Mouse (Mus musculus) 3T3-L1 (cell line): ENCODE results near the gene Serac1.

Experiments
- DNase-seq: peaks from one replicate; pipeline ENCODE4 v3.0.0-alpha.2; 2015; ENCODE audit warnings: low read depth, low spot score

Gene Serac1

DNA sequence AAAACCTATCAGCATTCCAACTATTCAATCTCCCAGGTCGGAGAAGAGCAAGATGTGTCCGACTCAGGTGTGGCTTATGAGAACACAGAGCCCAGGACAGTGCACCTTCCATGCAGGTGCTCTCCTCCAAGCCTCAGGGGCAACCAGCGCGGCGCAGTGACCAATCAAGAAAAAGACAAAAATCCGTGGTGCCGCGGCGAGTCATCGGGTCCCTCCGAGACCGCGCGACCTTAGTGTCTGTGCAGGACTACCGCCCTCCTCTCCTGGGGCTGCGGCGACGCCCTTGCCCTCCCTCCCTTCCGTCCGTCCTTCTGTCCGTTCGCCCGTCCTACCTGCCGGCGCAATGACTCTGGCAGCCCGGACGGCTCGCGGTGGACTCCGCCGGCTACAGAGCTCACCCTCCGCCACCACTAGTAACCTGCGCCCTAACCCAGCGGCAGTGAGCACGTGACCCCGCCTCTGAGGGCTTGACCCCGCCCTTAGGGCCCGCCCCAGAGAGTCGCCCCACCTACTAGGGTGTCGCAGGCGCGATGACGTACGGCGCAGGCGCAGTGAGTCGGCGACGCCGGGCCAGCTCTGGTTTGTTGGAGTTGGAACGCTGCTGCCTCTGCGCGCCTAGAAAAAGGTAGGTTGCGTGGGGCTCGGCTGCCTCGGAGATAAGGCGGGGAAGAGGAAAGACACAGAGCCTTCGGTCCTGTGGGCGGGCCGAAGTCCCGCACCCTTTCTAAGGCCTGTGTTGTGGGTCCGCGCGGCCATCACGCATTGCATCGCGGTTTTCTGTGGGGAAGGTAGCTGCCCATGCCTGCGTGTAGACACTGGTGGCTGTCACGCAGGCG lies at the start of gene Serac1, which contains the start of gene Gtf2h5:
Serac1 (minus strand) TSS at position 455 of the 836 bp plus-strand sequence.
Gtf2h5 (plus strand) TSS at position 500 of the 836 bp plus-strand sequence.
- DNase-seq = peak; percentile 94

DNA sequence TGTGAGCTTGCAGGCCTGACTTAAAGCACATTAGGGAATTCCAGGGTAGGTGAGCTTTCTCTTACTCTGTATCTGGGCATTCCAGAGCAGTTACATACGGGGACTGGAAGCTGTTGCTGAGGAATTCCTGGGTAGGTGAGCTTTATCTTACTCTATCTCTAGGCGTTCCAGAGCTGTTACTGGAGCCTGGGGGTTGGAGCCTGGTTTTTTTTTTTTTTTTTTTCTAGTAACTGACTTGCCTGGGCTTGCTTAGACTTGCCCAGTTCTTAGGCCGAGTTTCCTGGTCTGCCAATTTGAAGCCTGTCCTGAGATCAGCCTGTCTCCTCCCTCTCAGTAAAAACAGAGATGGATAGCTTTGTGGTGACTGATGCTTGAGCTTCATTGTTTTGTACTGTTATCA lies 48.5 kb upstream of the Serac1 start:
- DNase-seq = peak; percentile 74

DNA sequence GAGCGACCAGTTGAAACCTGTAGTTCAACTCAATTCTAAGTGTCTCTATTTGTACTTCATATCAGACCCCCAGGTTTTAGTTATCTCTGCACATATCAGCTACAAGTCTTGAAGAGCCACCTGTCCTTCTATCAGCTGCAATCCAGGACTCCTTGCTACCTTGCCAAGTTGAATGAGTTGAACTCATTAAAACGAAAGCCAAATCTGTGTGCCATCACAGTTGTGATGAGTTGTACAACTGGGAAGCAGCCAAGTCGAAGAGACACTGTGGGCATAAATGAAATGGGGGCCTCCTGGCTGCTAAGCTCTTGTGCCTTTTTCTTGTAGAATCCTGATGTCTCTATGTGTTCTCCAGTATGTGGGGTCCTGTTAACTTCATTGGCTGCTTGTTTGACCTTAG lies 45.9 kb upstream of the Serac1 start:
- no peak for DNase-seq

DNA sequence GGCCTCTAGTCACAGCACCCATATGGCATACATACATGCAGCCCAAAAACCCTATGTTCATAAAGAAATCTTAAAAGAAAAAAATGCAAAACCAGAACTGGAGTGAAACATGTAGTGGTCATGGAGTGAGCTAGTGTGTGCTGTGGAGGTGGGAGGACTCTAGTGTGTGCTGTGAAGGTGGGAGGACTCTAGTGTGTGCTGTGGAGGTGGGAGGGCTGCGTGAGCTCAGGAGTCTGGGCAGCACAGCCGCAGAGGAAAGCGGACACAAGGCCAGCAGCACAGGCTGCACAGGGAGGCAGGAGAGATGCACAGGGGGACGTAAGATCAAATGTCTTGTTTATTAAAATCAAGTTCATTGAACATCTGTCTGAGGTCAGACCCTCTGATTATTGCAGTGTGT lies 44.2 kb upstream of the Serac1 start:
- no peak for DNase-seq

DNA sequence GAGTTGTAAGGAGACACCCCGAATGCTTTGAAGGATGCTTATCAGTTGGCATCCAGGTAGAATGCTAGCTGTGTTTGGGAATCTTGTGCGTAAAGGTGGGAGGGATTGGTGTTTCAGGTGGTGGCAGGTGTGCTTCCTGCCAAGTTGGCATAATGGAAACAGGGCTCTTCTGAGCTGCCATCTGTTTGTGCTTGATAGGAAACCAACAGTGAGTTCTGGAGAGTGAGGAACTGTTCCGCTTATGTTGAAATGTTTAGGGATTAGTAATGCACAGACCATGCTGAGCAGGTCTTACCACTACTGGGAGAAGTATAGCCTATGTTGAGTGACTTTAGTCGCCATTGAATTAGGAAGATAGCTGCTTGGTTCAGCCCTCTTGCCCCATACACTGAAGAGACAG lies 39.3 kb upstream of the Serac1 start:
- no peak for DNase-seq

DNA sequence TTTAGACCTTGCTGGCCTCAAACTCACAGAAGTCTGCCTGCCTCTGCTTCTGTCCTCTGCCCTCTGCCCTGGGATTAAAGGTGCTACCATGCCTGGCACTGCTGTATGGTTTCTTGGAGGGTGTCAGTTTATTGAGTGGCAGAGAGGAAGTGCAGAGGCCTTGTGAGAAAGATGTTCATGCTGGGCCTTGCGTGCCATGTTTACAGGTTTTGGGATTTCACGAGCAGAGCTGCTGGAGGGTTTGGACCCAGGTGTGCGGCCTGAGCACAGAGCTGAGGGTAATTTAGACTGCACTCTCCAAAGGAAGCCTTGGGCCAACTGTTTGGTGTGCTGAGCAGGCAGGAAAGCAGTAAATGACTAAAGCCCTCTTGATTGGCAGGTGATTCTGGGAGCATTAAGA lies 38.4 kb upstream of the Serac1 start:
- DNase-seq = no peak

DNA sequence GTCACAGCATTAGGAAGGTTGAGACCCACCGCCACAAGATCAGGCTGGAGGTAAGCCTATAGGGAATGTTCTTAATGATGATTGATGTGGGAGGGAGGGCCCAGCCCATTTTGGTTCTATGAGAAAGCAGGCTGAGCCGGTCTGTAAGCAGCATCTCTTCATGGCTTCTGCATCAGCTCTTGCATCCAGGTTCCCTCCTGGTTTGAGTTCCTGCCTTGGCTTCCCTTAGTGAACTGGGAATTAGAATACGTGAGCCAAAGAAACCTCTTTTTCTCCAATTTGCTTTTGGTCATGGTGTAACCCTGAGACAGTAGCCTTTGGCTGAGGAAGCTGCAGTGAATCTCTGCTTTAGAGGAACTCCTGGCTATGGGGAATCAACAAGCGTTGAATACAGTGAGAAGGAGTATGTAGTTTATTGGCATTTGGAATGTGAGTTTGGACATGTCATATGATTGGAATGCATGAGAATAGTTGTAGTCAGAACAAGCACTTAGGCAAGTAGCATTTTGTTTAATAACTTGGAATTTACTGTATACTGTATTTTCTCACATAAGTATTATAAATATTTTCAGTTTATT lies 37.7 kb upstream of the Serac1 start:
- DNase-seq = peak; percentile 87

DNA sequence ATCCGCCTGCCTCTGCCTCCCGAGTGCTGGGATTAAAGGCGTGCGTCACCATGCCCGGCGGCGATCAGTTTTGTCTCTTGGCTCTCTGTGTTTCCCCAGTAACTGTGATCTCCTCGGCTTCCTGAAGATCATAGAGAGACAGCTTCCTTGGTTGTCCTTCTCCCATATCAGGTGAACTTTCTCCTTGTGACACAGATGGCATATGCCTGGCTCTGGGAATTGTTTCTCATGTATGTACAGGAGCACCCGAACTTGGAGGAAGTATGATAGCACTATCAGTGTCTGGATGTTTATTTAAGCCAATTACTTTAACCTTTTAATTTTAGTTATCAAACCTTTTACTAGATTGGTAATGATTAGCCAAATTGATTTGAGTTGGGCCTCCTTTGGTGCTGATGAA lies 35.5 kb upstream of the Serac1 start:
- no peak for DNase-seq

DNA sequence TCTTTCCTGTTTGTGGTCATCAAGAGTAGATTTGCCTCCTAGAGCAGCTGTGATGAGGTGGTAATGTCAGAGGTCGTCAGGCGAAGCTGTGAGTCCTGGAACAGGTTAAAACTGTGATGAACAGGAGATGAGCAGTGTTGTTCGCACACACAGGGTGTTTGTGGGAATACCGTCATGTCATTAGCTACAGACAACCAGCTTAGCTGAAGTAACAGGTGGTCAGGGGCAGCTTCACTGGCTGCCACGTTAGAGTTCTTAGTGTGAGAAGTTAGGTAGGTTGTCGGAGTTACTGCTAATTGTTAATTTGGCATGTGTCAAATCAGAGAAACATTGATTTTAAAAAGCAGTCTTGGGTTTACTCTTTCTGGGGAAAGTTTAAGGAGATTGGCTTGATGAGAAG lies 34.1 kb upstream of the Serac1 start:
- DNase-seq = no peak

DNA sequence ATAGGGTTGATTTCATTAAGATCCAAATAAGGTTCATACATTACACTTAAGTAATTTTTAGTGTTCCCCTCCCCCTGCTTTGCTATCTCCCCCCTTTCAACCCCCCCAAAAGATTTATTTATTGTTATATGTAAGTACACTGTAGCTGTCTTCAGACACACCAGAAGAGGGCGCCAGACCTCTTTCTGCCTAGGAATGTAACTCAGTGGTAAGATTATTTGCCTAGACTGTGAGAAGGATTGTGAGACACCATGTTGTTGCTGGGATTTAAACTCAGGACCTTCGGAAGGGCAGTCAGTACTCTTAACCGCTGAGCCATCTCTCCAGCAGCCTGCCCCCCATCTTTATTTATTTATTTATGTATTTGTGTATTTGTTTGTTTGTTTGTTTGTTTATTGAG lies 31.4 kb upstream of the Serac1 start:
- peak; percentile 69 for DNase-seq

DNA sequence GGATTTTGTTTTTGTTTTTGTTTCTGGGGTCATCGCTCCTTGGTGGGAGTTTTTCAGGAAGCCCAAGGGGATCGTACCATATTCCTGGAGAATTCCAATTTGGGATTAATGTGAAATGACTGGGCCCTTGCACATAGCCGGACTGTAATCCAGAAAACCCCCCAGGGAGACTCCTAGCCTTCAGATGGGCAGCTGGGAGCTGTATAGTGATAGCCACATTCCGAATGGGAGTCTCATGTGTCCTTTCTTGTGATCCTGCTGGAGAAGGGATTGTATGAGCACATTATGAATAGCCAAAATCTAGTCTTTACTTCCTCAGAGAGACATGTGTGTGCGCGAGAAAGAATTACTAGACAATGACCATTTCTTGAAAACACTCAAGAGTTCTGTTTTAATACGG lies 28.6 kb upstream of the Serac1 start:
- DNase-seq = peak; percentile 51

DNA sequence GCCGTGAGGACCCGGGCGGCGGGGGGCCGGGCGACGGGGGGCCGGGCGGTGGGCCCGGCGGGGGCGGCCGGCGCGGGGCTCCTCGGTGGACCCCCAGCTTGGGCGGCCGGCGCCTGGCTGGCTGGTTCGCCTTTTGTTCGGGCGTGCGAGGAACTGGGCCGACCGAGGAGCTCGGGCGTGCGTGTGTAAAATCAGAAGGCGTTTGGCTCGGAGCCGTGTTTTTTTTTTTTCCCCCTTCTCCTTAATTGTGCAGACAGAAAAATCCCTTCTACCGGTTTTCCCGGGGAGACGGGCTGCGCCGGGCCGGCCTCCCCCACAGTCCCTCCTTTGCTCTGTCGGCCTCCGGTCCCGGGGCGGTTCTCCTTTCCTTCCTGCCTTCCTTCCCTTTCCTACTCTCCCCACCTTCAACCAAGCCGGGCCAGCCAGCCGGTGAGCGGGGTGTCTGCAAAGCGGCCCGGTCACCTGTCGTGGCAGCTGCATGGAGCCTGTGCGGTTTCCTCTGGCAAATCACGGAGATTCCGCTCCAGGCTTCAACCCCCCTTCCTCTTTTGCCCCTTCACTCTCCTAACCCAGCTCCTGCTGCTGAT lies 27.6 kb upstream of the Serac1 start:
- peak; percentile 61 for DNase-seq

DNA sequence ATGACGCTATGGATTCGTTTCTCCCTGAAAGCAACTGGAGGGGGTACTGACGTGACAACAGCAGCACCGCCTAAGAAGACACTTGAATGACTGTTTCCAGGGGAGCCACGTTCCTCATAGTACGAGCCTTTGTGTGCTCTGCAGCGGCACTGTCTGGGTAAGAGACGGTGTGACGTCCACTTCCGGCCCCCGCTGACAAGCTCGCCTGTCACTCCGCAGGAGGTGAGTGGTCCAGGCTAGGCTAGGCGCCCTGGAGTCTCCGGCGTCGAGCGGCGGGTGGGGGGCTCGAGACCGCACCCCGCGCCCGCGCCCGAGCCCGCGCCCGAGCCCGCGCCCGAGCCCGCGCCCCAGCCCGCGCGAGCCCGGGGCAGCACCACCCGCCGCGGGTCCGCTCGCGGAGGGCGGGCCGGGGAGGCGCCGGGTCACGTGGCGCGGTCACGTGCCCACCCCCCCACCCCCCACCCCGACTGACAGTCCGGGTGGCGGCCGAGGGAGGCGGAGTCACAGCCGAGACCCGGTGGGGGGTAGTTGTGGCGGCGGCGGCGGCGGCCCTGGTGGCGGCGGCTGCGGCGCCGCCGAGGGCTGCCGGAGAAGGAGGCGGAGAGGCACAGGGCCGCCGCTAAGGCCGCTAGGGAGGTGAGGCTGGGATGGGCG lies 26.9 kb upstream of the Serac1 start, which contains the start of gene Tulp4:
Tulp4 (plus strand) TSS at position 77 of the 654 bp plus-strand sequence.
- peak; percentile 90 for DNase-seq

DNA sequence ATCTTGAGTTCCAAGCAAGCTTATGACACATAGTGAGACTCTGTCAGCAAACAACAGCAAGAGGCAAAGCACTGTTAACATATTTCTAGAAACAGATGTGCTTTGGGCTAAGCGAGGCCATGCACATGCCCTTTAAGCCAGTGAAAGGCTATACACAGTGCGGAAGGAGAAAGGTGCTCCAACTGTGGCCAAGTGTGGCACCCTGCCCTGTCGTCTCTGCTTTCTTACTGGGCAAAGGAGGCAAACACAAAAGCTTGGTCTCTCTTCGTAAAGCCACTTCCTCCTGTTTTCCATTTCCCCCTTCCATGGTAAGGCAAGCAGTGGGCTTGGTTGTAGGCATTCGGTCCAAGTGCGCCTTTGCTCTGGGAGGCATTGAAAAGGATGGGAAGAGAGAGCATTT lies 24.0 kb upstream of the Serac1 start:
- DNase-seq = no peak

DNA sequence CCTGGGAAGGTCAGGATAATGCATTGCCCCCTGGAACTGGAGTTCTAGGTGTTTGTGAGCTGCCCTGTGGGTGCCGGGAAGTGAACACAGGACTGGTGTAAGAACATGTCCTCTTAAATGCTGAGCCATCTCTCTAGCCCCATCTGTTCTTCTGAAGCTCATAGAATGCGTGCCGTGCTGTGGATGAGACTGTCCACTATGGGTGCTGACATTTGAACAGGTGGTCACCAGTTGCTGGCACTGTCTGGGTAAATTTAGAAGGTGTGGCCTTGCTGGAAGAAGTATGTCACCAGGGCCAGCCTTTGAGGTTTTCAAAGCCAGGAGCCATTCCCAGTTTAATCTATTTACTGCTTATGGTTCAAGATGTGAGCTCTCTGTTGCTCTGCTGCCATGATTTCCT lies 22.7 kb upstream of the Serac1 start:
- DNase-seq = no peak

DNA sequence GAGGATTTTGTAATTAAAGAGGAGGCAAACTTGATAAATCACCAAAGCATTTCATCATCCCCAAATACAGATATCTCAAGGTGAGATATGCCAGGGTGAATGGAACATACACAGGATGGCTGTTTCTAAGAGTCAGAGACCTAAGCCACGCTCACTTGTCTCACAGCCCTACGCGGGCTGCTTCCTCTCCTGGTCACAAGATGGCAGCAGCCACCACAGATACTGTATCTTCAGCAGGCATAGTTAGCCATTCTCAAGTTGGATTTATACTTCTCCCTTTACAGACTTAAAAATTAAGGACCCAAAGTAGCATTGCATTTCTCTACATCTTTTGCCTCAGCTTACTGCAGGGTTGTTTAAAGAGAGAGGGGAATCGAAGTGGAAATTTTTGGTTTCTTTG lies 18.3 kb upstream of the Serac1 start:
- DNase-seq = peak; percentile 82

DNA sequence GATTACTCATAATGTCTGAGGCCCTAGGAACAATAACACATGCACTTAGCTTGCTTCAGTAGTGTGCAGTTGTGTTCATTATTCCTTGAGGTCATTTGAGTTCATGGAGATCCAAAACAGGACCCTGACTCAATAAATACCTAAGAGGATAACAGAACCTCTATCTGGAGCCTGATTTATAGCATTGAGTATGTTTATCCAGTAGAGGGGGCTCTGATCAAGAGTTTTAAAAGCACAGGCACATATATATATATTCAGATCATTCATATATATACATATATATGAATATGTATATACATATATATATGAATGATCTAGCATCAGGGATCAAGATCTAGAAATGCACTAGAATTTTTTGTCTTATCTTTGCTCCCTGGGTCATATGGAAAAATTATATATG lies 16.0 kb upstream of the Serac1 start:
- DNase-seq = no peak

DNA sequence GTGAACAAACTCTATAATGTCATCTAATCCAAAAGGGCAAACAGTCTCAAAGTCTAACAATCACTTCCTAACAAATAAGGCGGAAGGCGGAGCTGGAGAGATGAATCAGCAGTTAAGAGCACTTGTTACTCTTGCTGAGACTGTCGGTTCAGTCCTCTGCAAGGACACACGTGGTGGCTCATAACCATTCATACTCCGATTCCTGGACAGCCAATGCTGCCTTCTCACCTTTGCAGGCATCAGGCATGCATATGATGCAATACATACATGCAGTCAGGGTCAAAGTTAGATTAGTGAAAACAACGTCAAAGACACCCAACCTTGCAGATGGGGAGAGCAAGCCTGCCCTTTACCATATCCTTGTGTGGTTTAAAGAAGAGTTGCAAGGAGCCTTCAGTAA lies 12.1 kb upstream of the Serac1 start:
- no peak for DNase-seq

DNA sequence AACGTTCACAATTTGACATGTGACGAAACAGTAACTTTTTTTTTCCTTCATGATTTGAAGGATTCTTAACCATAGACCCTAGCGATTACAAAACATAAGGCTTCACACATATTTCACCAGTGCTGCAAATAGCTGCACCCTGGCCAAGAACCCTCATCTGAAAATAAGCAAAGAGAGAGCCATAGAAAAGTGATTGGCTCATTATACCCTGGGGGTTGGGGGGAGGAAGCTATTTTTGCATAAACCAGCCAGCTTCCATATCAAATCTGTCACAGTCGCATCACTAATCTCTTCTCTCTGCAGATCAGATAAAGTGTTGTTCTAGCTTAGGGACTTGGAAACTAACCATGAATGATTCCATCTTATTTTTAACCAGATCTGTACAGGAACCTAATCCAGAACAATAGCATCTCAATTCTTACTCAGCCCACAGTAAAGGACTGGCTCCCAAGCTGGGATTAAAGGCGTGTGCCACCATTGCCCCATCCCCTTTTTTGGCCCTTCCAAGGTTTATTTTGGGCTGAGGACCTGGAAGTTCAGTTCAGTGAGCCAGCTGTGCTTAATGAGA lies 3.9 kb upstream of the Serac1 start:
- no peak for DNase-seq

DNA sequence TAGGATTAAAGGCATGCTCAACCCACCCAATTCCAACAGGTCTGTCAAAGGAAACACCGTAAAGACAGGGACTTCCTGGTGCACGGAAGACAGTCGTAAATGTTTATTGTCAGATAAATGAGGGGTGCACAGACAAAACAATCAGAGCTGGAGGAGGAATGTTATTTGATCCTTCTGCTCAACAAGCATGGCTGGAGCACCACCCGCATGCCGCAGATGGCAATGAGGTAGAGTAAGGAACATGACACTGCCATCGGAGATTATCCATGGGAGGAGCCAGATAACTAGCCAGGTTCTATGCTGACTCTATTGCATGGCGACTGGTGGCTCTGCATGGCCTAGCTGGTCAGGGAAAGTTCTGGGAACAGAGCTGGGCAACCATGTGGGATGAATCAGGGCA lies 6.1 kb downstream of the Serac1 start:
- DNase-seq = no peak

DNA sequence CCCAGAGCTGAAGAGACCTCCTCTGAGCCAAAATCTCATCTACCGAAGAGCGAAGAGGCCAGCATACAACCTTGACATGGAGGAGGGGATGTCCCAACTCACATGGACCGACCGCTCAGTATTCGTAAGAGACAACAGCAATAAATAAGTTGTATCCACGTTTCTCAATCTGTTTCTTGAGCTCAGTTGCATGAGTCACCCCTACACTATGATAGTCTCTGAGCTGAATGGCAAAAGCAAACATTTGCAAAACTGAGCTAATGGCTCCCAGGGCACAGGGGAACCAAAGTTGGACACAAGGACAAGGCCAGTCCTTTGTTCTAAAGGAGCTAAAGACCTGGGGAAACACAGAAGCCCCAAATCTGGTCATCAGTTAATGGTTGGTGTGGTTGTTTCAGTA lies 9.7 kb downstream of the Serac1 start:
- DNase-seq = no peak

DNA sequence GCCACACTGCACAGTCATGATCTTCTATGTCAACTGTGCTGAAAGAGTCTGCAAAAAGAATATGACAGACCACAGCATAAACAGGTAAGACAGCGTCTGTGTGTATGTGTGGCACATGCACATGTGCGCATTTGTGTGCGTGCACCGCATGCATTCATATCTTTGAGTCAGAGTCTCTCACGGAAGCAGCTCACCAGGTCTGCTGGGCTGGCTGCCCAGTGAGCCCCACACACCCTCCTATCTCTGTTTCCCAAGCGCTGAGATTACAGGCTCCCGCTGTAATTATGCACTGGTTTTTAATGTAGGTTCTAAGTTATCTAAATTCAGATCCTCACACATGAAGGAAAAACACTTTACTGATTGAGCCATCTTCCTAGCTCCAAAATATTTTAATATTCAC lies 11.9 kb downstream of the Serac1 start:
- DNase-seq = no peak
